Mouse (Mus musculus): ENCODE data around the gene Prdx1.

DNA sequence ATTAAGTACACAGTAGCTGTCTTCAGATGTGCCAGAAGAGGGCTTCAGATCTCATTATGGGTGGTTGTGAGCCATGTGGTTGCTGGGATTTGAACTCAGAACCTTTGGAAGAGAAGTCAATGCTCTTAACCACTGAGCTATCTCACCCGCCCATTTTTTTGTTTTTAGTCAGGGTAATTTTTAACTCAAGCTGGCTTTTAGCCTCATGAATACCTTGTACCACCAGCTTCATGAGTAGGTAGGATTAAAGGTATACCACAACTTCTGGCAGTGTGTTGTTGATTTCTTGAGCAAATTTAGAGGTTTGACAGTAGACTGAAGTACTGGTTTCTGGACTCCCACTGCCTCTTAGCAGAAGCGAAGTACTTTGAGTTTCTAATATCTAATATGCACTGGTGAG is 6.8 kb downstream of the Prdx1 start:
- TF ChIP-seq CTCF (IDR thresholded peaks at IDR 0.05; ENCODE audit: insufficient read depth, low read depth, low read length) (no peak), POLR2A (IDR thresholded peaks at IDR 0.05; ENCODE audit: insufficient read depth, low read depth, low read length) (no peak)

Data from olfactory bulb, adult 2 months (tissue).